Mouse (Mus musculus) cerebellum, adult 2 months (tissue): Measurements from ENCODE around the gene Rnf5.

Experiments
- CTCF ChIP-seq: fragments of 200-500 bp; IDR thresholded peaks from 2 replicates; pipeline ENCODE4 v1.5.1; 2011; ENCODE audit warnings: low read depth, mild to moderate bottlenecking, control low read depth, low read length, moderate library complexity, borderline replicate concordance; ENCODE audit not compliant: insufficient read depth
- POLR2A ChIP-seq: fragments of 200-500 bp; IDR thresholded peaks from 2 replicates; pipeline ENCODE4 v1.6.1; 2011; ENCODE audit warnings: low read length, control low read depth, borderline replicate concordance; ENCODE audit not compliant: insufficient read depth

DNA sequence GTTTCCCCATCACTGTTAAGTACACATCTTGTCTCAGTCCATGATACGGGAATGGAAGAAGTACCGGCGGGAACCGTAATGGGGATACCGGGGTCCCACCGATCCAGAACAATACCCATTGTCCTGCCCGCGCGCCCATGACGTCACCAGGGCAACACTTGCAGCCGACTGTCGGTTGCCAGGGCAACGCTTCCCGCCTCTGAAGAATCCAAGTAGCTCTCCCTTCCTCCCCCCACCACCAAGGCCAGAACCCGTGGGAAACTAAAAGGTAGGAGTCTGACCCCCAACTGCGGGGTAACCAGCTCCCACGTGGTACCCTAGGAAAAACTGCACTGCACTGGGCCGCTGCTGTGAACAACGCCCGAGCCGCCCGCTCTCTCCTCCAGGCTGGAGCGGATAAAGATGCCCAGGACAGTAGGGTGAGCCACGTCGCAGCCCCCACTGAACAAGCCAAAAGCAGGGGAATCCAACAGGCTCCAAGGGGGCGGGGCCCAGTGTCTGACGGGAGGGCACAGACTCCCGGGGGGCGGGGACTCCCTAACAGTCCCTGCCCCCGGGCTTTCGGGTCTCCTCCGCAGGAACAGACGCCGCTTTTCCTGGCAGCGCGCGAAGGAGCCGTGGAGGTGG, 16.6 kb downstream of the Rnf5 start:
- no peak for TF ChIP-seq CTCF
- no peak for TF ChIP-seq POLR2A
